8 mouse cellular contexts compared by ENCODE assay signal in genomic region chr10:81297845-81298244, GRCm38 (mm10). TPM values are rescaled to one million over a fixed set of nuclear protein-coding genes. Genes with fewer than 3 reads are reported as not detected.
DNase-seq lines count a peak whose midpoint lies in the region; ATAC-seq and TF ChIP-seq lines count a peak whose summit lies in the region.

No protein-coding gene starts in this region.

- no peak for TF ChIP-seq POLR2A in cortical plate, adult 2 months (IDR thresholded peaks at IDR 0.05; ENCODE audit: extremely low read depth, insufficient read depth, low read length)
- TF ChIP-seq POLR2A in small intestine, adult 2 months (IDR thresholded peaks at IDR 0.05; ENCODE audit: low read depth, low read length): no peak

- WGBS in hindbrain, postnatal 0 days: 70% methylated on average over 10 of the region's 10 CpGs
- WGBS in liver, embryonic 13.5 days (ENCODE audit: insufficient replicate concordance): 24% methylated on average over 10 of the region's 10 CpGs
- 58% methylated on average over 10 of the region's 10 CpGs for WGBS in small intestine, adult 2 months

- no peaks in the 10 kb centered on the region for H3K9me3 ChIP-seq in hindbrain, postnatal 0 days (ENCODE audit: low read length)
- no peaks in the 10 kb centered on the region for H3K9me3 ChIP-seq in liver, embryonic 13.5 days (replicated peaks)

- H3K4me2 ChIP-seq in hindbrain, postnatal 0 days (ENCODE audit: low read depth, low read length): no peak overlapping the region
- H3K4me2 ChIP-seq in liver, embryonic 13.5 days: peak overlapping the region; percentile 3; the same call in 1 of the 2 replicates

- H3K4me1 ChIP-seq in cortical plate, adult 2 months (ENCODE audit: control insufficient read depth, insufficient read depth, low read length): peaks cover 30% of the 10 kb centered on the region
- H3K4me1 ChIP-seq in hindbrain, postnatal 0 days (ENCODE audit: insufficient read depth, low read length): peaks cover 19% of the 10 kb centered on the region
- peaks cover 98% of the 10 kb centered on the region for H3K4me1 ChIP-seq in liver, embryonic 13.5 days (replicated peaks)
- H3K4me1 ChIP-seq in small intestine, adult 2 months (ENCODE audit: control insufficient read depth, insufficient read depth, insufficient read length, low read length): peaks cover 52% of the 10 kb centered on the region

- peak overlapping the region; percentile 73 for H3K27ac ChIP-seq in cortical plate, adult 2 months (ENCODE audit: insufficient read depth, low read length)
- peak overlapping the region; percentile 36; the same call in 1 of the 2 replicates for H3K27ac ChIP-seq in hindbrain, postnatal 0 days
- peak overlapping the region; percentile 87 for H3K27ac ChIP-seq in liver, embryonic 13.5 days
- H3K27ac ChIP-seq in small intestine, adult 2 months (ENCODE audit: insufficient read depth, low read depth, low read length): peak overlapping the region; percentile 91

- peak; percentile 38 for DNase-seq in cerebellum, adult 18-20 months
- DNase-seq in cerebellum, postnatal 10 days: no peak
- no peak for DNase-seq in hindbrain, postnatal 0 days (ENCODE audit: low spot score)
- no peak for DNase-seq in liver, embryonic 13.5 days
- no peak for DNase-seq in layer of hippocampus, adult 11-12 months (ENCODE audit: low spot score)
- no peak for DNase-seq in urinary bladder, adult 18-20 months (ENCODE audit: low spot score in 2 of 2)

- TF ChIP-seq CTCF in cortical plate, adult 2 months (IDR thresholded peaks at IDR 0.05; ENCODE audit: extremely low read depth, insufficient read depth, low read length): no peak
- no peak for TF ChIP-seq CTCF in hindbrain, postnatal 0 days (IDR thresholded peaks at IDR 0.05; ENCODE audit: low read depth)
- TF ChIP-seq CTCF in small intestine, adult 2 months (IDR thresholded peaks at IDR 0.05; ENCODE audit: extremely low read depth, insufficient read length, insufficient replicate concordance, low read depth, low read length): no peak

- no peaks in the 10 kb centered on the region for H3K36me3 ChIP-seq in hindbrain, postnatal 0 days (ENCODE audit: insufficient read depth, low read length)
- no peaks in the 10 kb centered on the region for H3K36me3 ChIP-seq in liver, embryonic 13.5 days
- H3K36me3 ChIP-seq in small intestine, adult 2 months (ENCODE audit: control insufficient read depth, insufficient read depth, low read length): no peaks in the 10 kb centered on the region

- H3K27me3 ChIP-seq in hindbrain, postnatal 0 days (ENCODE audit: insufficient read depth, low read length): no peaks in the 10 kb centered on the region
- no peaks in the 10 kb centered on the region for H3K27me3 ChIP-seq in liver, embryonic 13.5 days
- no peaks in the 10 kb centered on the region for H3K27me3 ChIP-seq in small intestine, adult 2 months (ENCODE audit: control insufficient read depth, insufficient read depth, low read length)

- ATAC-seq in hindbrain, postnatal 0 days: no peak
- peak; percentile 15; the same call in 1 of the 2 replicates for ATAC-seq in liver, embryonic 13.5 days (ENCODE audit: low read depth)

- H3K9ac ChIP-seq in hindbrain, postnatal 0 days (replicated peaks; ENCODE audit: low read length): no peak overlapping the region
- H3K9ac ChIP-seq in liver, embryonic 13.5 days: peak overlapping the region; percentile 45

- H3K4me3 ChIP-seq in cortical plate, adult 2 months (ENCODE audit: insufficient read depth, low read length): no peak overlapping the region
- H3K4me3 ChIP-seq in hindbrain, postnatal 0 days (ENCODE audit: low read length): no peak overlapping the region
- H3K4me3 ChIP-seq in liver, embryonic 13.5 days (replicated peaks): no peak overlapping the region
- H3K4me3 ChIP-seq in small intestine, adult 2 months (ENCODE audit: low read depth, low read length): peak overlapping the region; percentile 25

RNA-seq across cellular contexts. Expression of gene Pip5k1c, which starts 5.1 kb away (rescaled TPM):
- polyA plus RNA-seq in cortical plate, adult 2 months (2012; rRNA removed): 414 and 443 TPM in 2 replicates
- total RNA-seq in hindbrain, postnatal 0 days (2014; rRNA removed): 223 and 242 TPM in 2 replicates
- polyA plus RNA-seq in hindbrain, postnatal 0 days (2015; fragmentation: Nextera tagmentation; extraction: Ambion mirVana): 97.4 and 108 TPM in 2 replicates
- polyA plus RNA-seq in liver, embryonic 13.5 days (2015; fragmentation: Nextera tagmentation; extraction: Ambion mirVana): 13.2 and 16.7 TPM in 2 replicates
- polyA plus RNA-seq in small intestine, adult 2 months (2012; rRNA removed): 26.1 and 50.8 TPM in 2 replicates

RNA-seq across cellular contexts. Expression of gene Tjp3, which starts 6.5 kb away (rescaled TPM):
- 0.15 and 0.17 TPM in 2 replicates for polyA plus RNA-seq in cortical plate, adult 2 months (2012; rRNA removed)
- 2.9 and 6.0 TPM in 2 replicates for total RNA-seq in hindbrain, postnatal 0 days (2014; rRNA removed)
- polyA plus RNA-seq in hindbrain, postnatal 0 days (2015; fragmentation: Nextera tagmentation; extraction: Ambion mirVana): 3.9 and 5.2 TPM in 2 replicates
- 0.35 and 0.43 TPM in 2 replicates for polyA plus RNA-seq in liver, embryonic 13.5 days (2015; fragmentation: Nextera tagmentation; extraction: Ambion mirVana)
- 124 and 239 TPM in 2 replicates for polyA plus RNA-seq in small intestine, adult 2 months (2012; rRNA removed)

RNA-seq across cellular contexts. Expression of gene Cactin, which starts 23.1 kb away (rescaled TPM):
- 32.2 and 33.0 TPM in 2 replicates for polyA plus RNA-seq in cortical plate, adult 2 months (2012; rRNA removed)
- 24.3 and 46.2 TPM in 2 replicates for total RNA-seq in hindbrain, postnatal 0 days (2014; rRNA removed)
- polyA plus RNA-seq in hindbrain, postnatal 0 days (2015; fragmentation: Nextera tagmentation; extraction: Ambion mirVana): 19.6 and 20.2 TPM in 2 replicates
- 29.5 and 33.0 TPM in 2 replicates for polyA plus RNA-seq in liver, embryonic 13.5 days (2015; fragmentation: Nextera tagmentation; extraction: Ambion mirVana)
- 16.6 and 29.2 TPM in 2 replicates for polyA plus RNA-seq in small intestine, adult 2 months (2012; rRNA removed)

RNA-seq across cellular contexts. Expression of gene Tbxa2r, which starts 30.7 kb away (rescaled TPM):
- polyA plus RNA-seq in cortical plate, adult 2 months (2012; rRNA removed): 2.7 and 2.9 TPM in 2 replicates
- 2.6 TPM in 2 replicates for total RNA-seq in hindbrain, postnatal 0 days (2014; rRNA removed)
- 4.0 and 4.3 TPM in 2 replicates for polyA plus RNA-seq in hindbrain, postnatal 0 days (2015; fragmentation: Nextera tagmentation; extraction: Ambion mirVana)
- 5.2 and 5.3 TPM in 2 replicates for polyA plus RNA-seq in liver, embryonic 13.5 days (2015; fragmentation: Nextera tagmentation; extraction: Ambion mirVana)
- polyA plus RNA-seq in small intestine, adult 2 months (2012; rRNA removed): 10.0 and 10.2 TPM in 2 replicates

RNA-seq across cellular contexts. Expression of gene Apba3, which starts 31.1 kb away (rescaled TPM):
- polyA plus RNA-seq in cortical plate, adult 2 months (2012; rRNA removed): 52.1 and 58.2 TPM in 2 replicates
- total RNA-seq in hindbrain, postnatal 0 days (2014; rRNA removed): 61.0 and 63.6 TPM in 2 replicates
- polyA plus RNA-seq in hindbrain, postnatal 0 days (2015; fragmentation: Nextera tagmentation; extraction: Ambion mirVana): 24.0 and 27.6 TPM in 2 replicates
- polyA plus RNA-seq in liver, embryonic 13.5 days (2015; fragmentation: Nextera tagmentation; extraction: Ambion mirVana): 24.5 and 26.7 TPM in 2 replicates
- 100 and 207 TPM in 2 replicates for polyA plus RNA-seq in small intestine, adult 2 months (2012; rRNA removed)

Comparison
In these comparisons a context has a peak if more than half of its experiments do, and no peak if none do; other contexts are left out.
1. DNase-seq: peak in cerebellum, adult 18-20 months (2 of 2); none in cerebellum, postnatal 10 days (0 of 2), hindbrain, postnatal 0 days (single experiment), liver, embryonic 13.5 days (single experiment), layer of hippocampus, adult 11-12 months (single experiment) and urinary bladder, adult 18-20 months (0 of 2).
2. H3K27ac ChIP-seq: peak in every context shown above with its lines; median percentile 91 in small intestine, adult 2 months; 87 in liver, embryonic 13.5 days; 73 in cortical plate, adult 2 months; 36 in hindbrain, postnatal 0 days.
3. RNA of gene Tjp3, which starts 6.5 kb away (polyA plus RNA-seq): 124 to 239 TPM in small intestine, adult 2 months; 3.9 to 5.2 TPM in hindbrain, postnatal 0 days, 0.35 to 0.43 TPM in liver, embryonic 13.5 days and 0.15 to 0.17 TPM in cortical plate, adult 2 months; every median in the first group is over 10 times any median in the second.